Mouse (Mus musculus): Measurements from ENCODE around the gene Kalrn. TPM values are rescaled to one million over a fixed set of nuclear protein-coding genes. Genes with fewer than 3 reads are reported as not detected.

The Kalrn gene
- polyA plus RNA-seq, 1 experiment from 2014 or later: 44.6 TPM

- Histone ChIP-seq H3K4me3 (replicated peaks; ENCODE audit: low read depth, low read length) (no peak overlapping the region), H3K4me1 (ENCODE audit: control insufficient read depth, insufficient read depth, low read length) (peaks cover 22% of the 10 kb centered on the region), H3K9ac (replicated peaks; ENCODE audit: low read length) (no peak overlapping the region), H3K27me3 (ENCODE audit: control insufficient read depth, insufficient read depth, low read length) (no peaks in the 10 kb centered on the region), H3K27ac (replicated peaks; ENCODE audit: low read depth, low read length) (peak overlapping the region; percentile 74; the same call in 1 of the 2 replicates), H3K9me3 (ENCODE audit: control insufficient read depth, low read length) (0 out of 2 replicates have a peak, but pooled peaks cover 3% of the 10 kb centered on the region), H3K4me2 (ENCODE audit: low read length) (no peak overlapping the region), H3K36me3 (ENCODE audit: control insufficient read depth, insufficient read depth, low read length) (peaks cover 16% of the 10 kb centered on the region; the same call in 1 of the 2 replicates)
- no peak for ATAC-seq (ENCODE audit: low FRiP score, low TSS enrichment)
- no peak for DNase-seq
- 96% methylated on average over 3 of the region's 3 CpGs for WGBS
Measured at GRCm38 (mm10) chr16:34252670-34253069, 320.7 kb downstream of the Kalrn start.

- ATAC-seq (ENCODE audit: low FRiP score, low TSS enrichment) (no peak), DNase-seq (no peak)
- peaks cover 20% of the 10 kb centered on the region for H3K36me3 ChIP-seq (ENCODE audit: control insufficient read depth, insufficient read depth, low read length)
- H3K4me3 ChIP-seq (replicated peaks; ENCODE audit: low read depth, low read length): no peak overlapping the region
- peaks cover 1% of the 10 kb centered on the region; the same call in 1 of the 2 replicates for H3K4me1 ChIP-seq (ENCODE audit: control insufficient read depth, insufficient read depth, low read length)
- no peak overlapping the region for H3K4me2 ChIP-seq (ENCODE audit: low read length)
- H3K9ac ChIP-seq (replicated peaks; ENCODE audit: low read length): no peak overlapping the region
- H3K27me3 ChIP-seq (ENCODE audit: control insufficient read depth, insufficient read depth, low read length): no peaks in the 10 kb centered on the region
- H3K27ac ChIP-seq (replicated peaks; ENCODE audit: low read depth, low read length): no peak overlapping the region
- H3K9me3 ChIP-seq (ENCODE audit: control insufficient read depth, low read length): 0 out of 2 replicates have a peak, but pooled peaks cover 3% of the 10 kb centered on the region
- 48% methylated on average over 4 of the region's 4 CpGs for WGBS
Measured at GRCm38 (mm10) chr16:34248256-34248655, 325.1 kb downstream of the Kalrn start.

- 94% methylated on average over 16 of the region's 16 CpGs for WGBS
Measured at GRCm38 (mm10) chr16:34241936-34242729, 331.2 kb downstream of the Kalrn start.

GRCm38 (mm10) chr16:34239618-34240017 lies 333.7 kb downstream of the Kalrn start:
- Histone ChIP-seq H3K27me3 (ENCODE audit: control insufficient read depth, insufficient read depth, low read length) (no peaks in the 10 kb centered on the region), H3K36me3 (ENCODE audit: control insufficient read depth, insufficient read depth, low read length) (peaks cover 37% of the 10 kb centered on the region), H3K9ac (replicated peaks; ENCODE audit: low read length) (no peak overlapping the region), H3K27ac (replicated peaks; ENCODE audit: low read depth, low read length) (no peak overlapping the region), H3K4me2 (ENCODE audit: low read length) (no peak overlapping the region), H3K4me3 (replicated peaks; ENCODE audit: low read depth, low read length) (no peak overlapping the region), H3K4me1 (ENCODE audit: control insufficient read depth, insufficient read depth, low read length) (no peaks in the 10 kb centered on the region), H3K9me3 (ENCODE audit: control insufficient read depth, low read length) (no peaks in the 10 kb centered on the region)
- ATAC-seq (ENCODE audit: low FRiP score, low TSS enrichment) (no peak), DNase-seq (no peak)
- 85% methylated on average over 4 of the region's 4 CpGs for WGBS

More at GRCm38 (mm10) chr16:34241936-34242729, 331.2 kb downstream of the Kalrn start:
- Histone ChIP-seq H3K9ac (replicated peaks; ENCODE audit: low read length) (no peak overlapping the region), H3K36me3 (ENCODE audit: control insufficient read depth, insufficient read depth, low read length) (peaks cover 33% of the 10 kb centered on the region), H3K4me1 (ENCODE audit: control insufficient read depth, insufficient read depth, low read length) (no peaks in the 10 kb centered on the region), H3K4me3 (replicated peaks; ENCODE audit: low read depth, low read length) (no peak overlapping the region), H3K27ac (replicated peaks; ENCODE audit: low read depth, low read length) (no peak overlapping the region), H3K27me3 (ENCODE audit: control insufficient read depth, insufficient read depth, low read length) (no peaks in the 10 kb centered on the region), H3K9me3 (ENCODE audit: control insufficient read depth, low read length) (no peaks in the 10 kb centered on the region), H3K4me2 (ENCODE audit: low read length) (no peak overlapping the region)
- no peak for ATAC-seq (ENCODE audit: low FRiP score, low TSS enrichment)
- no peak for DNase-seq

DNA sequence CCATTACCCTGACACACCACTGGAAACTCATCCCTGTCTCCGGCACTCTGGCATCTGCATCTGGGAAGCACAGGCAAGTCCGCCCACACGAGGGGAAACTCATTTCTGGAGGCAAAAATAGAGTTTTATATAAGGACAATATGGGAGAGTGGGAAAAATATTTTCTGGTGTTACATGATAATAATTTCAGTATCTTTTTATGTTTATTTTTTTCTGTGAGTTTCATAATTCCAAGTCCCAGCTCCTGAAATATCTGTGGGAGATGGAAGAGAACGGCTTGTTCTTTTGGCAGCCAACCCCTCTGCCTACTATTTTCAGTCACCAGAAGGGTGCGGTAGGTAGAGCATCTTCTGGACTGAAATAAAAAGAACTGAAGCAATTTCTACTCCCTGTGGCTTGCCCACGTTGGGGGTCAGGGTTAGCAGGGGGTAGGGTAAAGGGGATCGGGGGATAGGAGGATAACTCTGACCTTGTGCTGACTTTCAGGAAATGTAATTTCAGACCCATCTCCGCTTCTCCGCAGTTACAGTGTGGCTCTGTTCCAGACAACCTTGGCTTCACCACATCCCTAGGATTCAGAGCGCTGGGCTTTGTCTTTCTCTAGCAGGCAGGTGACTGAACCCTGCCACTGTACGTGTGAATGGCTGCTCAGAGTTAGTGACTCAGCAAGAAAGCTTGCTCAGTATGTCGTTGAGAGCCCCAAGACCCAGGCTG lies 336.3 kb downstream of the Kalrn start:
- no peak overlapping the region for H3K27ac ChIP-seq (replicated peaks; ENCODE audit: low read depth, low read length)
- H3K9me3 ChIP-seq (ENCODE audit: control insufficient read depth, low read length): no peaks in the 10 kb centered on the region
- H3K36me3 ChIP-seq (ENCODE audit: control insufficient read depth, insufficient read depth, low read length): peaks cover 49% of the 10 kb centered on the region
- H3K4me3 ChIP-seq (replicated peaks; ENCODE audit: low read depth, low read length): no peak overlapping the region
- no peaks in the 10 kb centered on the region for H3K4me1 ChIP-seq (ENCODE audit: control insufficient read depth, insufficient read depth, low read length)
- ATAC-seq (ENCODE audit: low FRiP score, low TSS enrichment) (no peak), DNase-seq (no peak)
- no peaks in the 10 kb centered on the region for H3K27me3 ChIP-seq (ENCODE audit: control insufficient read depth, insufficient read depth, low read length)
- H3K9ac ChIP-seq (replicated peaks; ENCODE audit: low read length): no peak overlapping the region
- WGBS: 87% methylated on average over 12 of the region's 12 CpGs
- H3K4me2 ChIP-seq (ENCODE audit: low read length): no peak overlapping the region

DNA sequence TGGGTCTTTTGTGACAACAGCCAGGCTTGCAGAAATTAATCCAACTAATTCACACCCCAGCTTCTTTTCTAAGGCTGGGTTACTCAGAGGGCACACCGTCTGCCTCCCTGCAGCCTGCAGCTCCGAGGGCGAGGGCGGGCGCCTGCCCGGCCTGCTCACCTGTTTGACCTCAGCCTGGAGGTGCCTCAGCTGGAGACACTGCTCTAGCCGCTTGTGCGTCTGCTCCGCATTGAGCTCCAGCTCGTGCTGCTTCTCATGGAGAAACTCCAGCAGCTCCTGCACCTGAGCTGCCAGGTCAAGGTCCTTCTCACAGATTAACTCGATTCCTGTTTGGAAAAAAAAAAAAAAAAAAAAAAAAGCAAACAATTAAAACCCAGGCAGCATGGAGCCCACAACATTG lies 338.2 kb downstream of the Kalrn start:
- Histone ChIP-seq H3K4me2 (ENCODE audit: low read length) (no peak overlapping the region), H3K27me3 (ENCODE audit: control insufficient read depth, insufficient read depth, low read length) (no peaks in the 10 kb centered on the region), H3K4me1 (ENCODE audit: control insufficient read depth, insufficient read depth, low read length) (no peaks in the 10 kb centered on the region), H3K9ac (replicated peaks; ENCODE audit: low read length) (no peak overlapping the region), H3K27ac (replicated peaks; ENCODE audit: low read depth, low read length) (no peak overlapping the region), H3K9me3 (ENCODE audit: control insufficient read depth, low read length) (no peaks in the 10 kb centered on the region), H3K36me3 (ENCODE audit: control insufficient read depth, insufficient read depth, low read length) (peaks cover 34% of the 10 kb centered on the region), H3K4me3 (replicated peaks; ENCODE audit: low read depth, low read length) (no peak overlapping the region)
- WGBS: 55% methylated on average over 11 of the region's 11 CpGs
- ATAC-seq (ENCODE audit: low FRiP score, low TSS enrichment): no peak
- DNase-seq: no peak

DNA sequence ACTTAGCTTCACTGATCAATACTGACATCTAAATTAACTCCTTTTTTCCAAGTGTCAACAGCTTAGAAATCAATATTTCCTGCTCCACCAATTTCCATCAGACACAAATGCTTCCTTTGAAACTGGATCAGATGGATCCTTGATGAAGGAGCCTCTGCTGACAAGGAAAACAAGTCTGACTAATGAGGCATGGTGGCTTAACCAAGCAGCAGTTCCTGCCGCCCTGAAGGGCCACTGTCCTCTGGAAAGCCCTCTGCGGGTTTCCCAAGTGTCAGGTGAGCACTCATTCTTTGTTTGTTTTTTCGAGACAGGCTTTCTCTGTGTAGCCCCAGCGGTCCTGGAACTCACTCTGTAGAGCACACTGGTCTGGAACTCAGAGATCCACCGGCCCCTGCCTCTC lies 341.4 kb downstream of the Kalrn start:
- Histone ChIP-seq H3K27ac (replicated peaks; ENCODE audit: low read depth, low read length) (no peak overlapping the region), H3K27me3 (ENCODE audit: control insufficient read depth, insufficient read depth, low read length) (no peaks in the 10 kb centered on the region), H3K36me3 (ENCODE audit: control insufficient read depth, insufficient read depth, low read length) (peaks cover 31% of the 10 kb centered on the region), H3K9ac (replicated peaks; ENCODE audit: low read length) (no peak overlapping the region), H3K4me2 (ENCODE audit: low read length) (no peak overlapping the region), H3K4me1 (ENCODE audit: control insufficient read depth, insufficient read depth, low read length) (0 out of 2 replicates have a peak, but pooled peaks cover 3% of the 10 kb centered on the region), H3K4me3 (replicated peaks; ENCODE audit: low read depth, low read length) (no peak overlapping the region), H3K9me3 (ENCODE audit: control insufficient read depth, low read length) (no peaks in the 10 kb centered on the region)
- 28% methylated on average over 5 of the region's 5 CpGs for WGBS
- ATAC-seq (ENCODE audit: low FRiP score, low TSS enrichment) (no peak), DNase-seq (no peak)

GRCm38 (mm10) chr16:34231146-34231545 lies 342.2 kb downstream of the Kalrn start:
- DNase-seq (no peak), ATAC-seq (ENCODE audit: low FRiP score, low TSS enrichment) (no peak)
- H3K4me3 ChIP-seq (replicated peaks; ENCODE audit: low read depth, low read length): no peak overlapping the region
- no peak overlapping the region for H3K9ac ChIP-seq (replicated peaks; ENCODE audit: low read length)
- no peak overlapping the region for H3K27ac ChIP-seq (replicated peaks; ENCODE audit: low read depth, low read length)
- H3K4me1 ChIP-seq (ENCODE audit: control insufficient read depth, insufficient read depth, low read length): 0 out of 2 replicates have a peak, but pooled peaks cover 3% of the 10 kb centered on the region
- no peak overlapping the region for H3K4me2 ChIP-seq (ENCODE audit: low read length)
- no peaks in the 10 kb centered on the region for H3K9me3 ChIP-seq (ENCODE audit: control insufficient read depth, low read length)
- H3K36me3 ChIP-seq (ENCODE audit: control insufficient read depth, insufficient read depth, low read length): peaks cover 37% of the 10 kb centered on the region
- 74% methylated on average over 2 of the region's 2 CpGs for WGBS
- H3K27me3 ChIP-seq (ENCODE audit: control insufficient read depth, insufficient read depth, low read length): no peaks in the 10 kb centered on the region
